Mouse (Mus musculus) heart, embryonic 12.5 days (tissue): ENCODE data around the gene 1190005I06Rik. TPM values are rescaled to one million over a fixed set of nuclear protein-coding genes. Genes with fewer than 3 reads are reported as not detected.
A peak's percentile ranks its signal among the peaks of the same experiment; 100 is the strongest.

Experiments
- ATAC-seq: fragments of 200-750 bp; cut with Nextera tagmentation; 2 replicates; pipeline ENCODE4 v1.8.0; 2017; ENCODE audit warnings: moderate TSS enrichment, moderate library complexity; ENCODE audit not compliant: insufficient number of reproducible peaks, low FRiP score
- H3K27ac ChIP-seq: fragments of 300-500 bp; sonication (generic); 2 replicates; pipeline ENCODE4 v1.5.1; 2016; ENCODE audit warnings: mild to moderate bottlenecking, moderate library complexity; ENCODE audit not compliant: poor library complexity, severe bottlenecking
- H3K27me3 ChIP-seq: fragments of 300-500 bp; sonication (generic); replicated peaks from 2 replicates; pipeline ENCODE4 v1.6.1; 2016; ENCODE audit warnings: mild to moderate bottlenecking, moderate library complexity
- H3K36me3 ChIP-seq: fragments of 300-500 bp; sonication (generic); 2 replicates; pipeline ENCODE4 v1.6.1; 2016; ENCODE audit warnings: mild to moderate bottlenecking, moderate library complexity
- H3K4me1 ChIP-seq: fragments of 300-500 bp; sonication (generic); replicated peaks from 2 replicates; pipeline ENCODE4 v1.6.1; 2016; ENCODE audit warnings: mild to moderate bottlenecking
- H3K4me2 ChIP-seq: fragments of 300-500 bp; sonication (generic); 2 replicates; pipeline ENCODE4 v1.6.1; 2016; ENCODE audit warnings: mild to moderate bottlenecking, moderate library complexity
- H3K4me3 ChIP-seq: fragments of 300-500 bp; sonication (generic); 2 replicates; pipeline ENCODE4 v1.5.1; 2016; ENCODE audit warnings: mild to moderate bottlenecking
- H3K9ac ChIP-seq: fragments of 300-500 bp; sonication (generic); 2 replicates; pipeline ENCODE4 v1.6.1; 2016; ENCODE audit warnings: mild to moderate bottlenecking, moderate library complexity
- H3K9me3 ChIP-seq: fragments of 300-500 bp; sonication (generic); replicated peaks from 2 replicates; pipeline ENCODE4 v1.6.1; 2016; ENCODE audit warnings: mild to moderate bottlenecking, moderate library complexity
- WGBS: fragments of 180-500 bp; shearing (Covaris S2); methylation state at CpG from one replicate; pipeline ENCODE4 v1.1.7; 2016; 5-methylcytosine and 5-hydroxymethylcytosine counted together
- polyA plus RNA-seq: library from polyadenylated mRNA; unstranded; fragments of >200 nt; fragmentation: Nextera tagmentation; extraction: Ambion mirVana; gene quantifications from 2 replicates; pipeline ENCODE4 v1.2.1, GENCODE M21; 2016

The 1190005I06Rik gene
- polyA plus RNA-seq, 1 experiment from 2014 or later: 6.7 TPM

- peak overlapping the region; percentile 10; the same call in 1 of the 2 replicates for H3K9ac ChIP-seq
- 32% methylated on average over 24 of the region's 24 CpGs for WGBS
- ATAC-seq: no peak
- peaks cover 6% of the 10 kb centered on the region; the same call in 1 of the 2 replicates for H3K27me3 ChIP-seq
- peak overlapping the region; percentile 51 for H3K4me2 ChIP-seq
- H3K4me3 ChIP-seq: no peak overlapping the region
- H3K36me3 ChIP-seq: no peaks in the 10 kb centered on the region
- no peaks in the 10 kb centered on the region; the same call in 1 of the 2 replicates for H3K9me3 ChIP-seq
- H3K27ac ChIP-seq: no peak overlapping the region
- peaks cover 12% of the 10 kb centered on the region for H3K4me1 ChIP-seq
Observed at GRCm38 (mm10) chr8:120598579-120598978, 48.9 kb downstream of the 1190005I06Rik start.

GRCm38 (mm10) chr8:120595963-120596362, 51.5 kb downstream of the 1190005I06Rik start:
- Histone ChIP-seq H3K27ac (no peak overlapping the region), H3K9me3 (no peaks in the 10 kb centered on the region; the same call in 1 of the 2 replicates), H3K4me3 (no peak overlapping the region), H3K27me3 (peaks cover 6% of the 10 kb centered on the region; the same call in 1 of the 2 replicates), H3K9ac (no peak overlapping the region), H3K36me3 (no peaks in the 10 kb centered on the region), H3K4me2 (no peak overlapping the region), H3K4me1 (peaks cover 16% of the 10 kb centered on the region)
- ATAC-seq: no peak
- 12% methylated on average over 5 of the region's 5 CpGs for WGBS

- ATAC-seq: no peak
- H3K4me3 ChIP-seq: no peak overlapping the region
- WGBS: 90% methylated on average over 5 of the region's 5 CpGs
- peaks cover 23% of the 10 kb centered on the region for H3K4me1 ChIP-seq
- no peak overlapping the region for H3K4me2 ChIP-seq
- H3K27me3 ChIP-seq: peaks cover 6% of the 10 kb centered on the region; the same call in 1 of the 2 replicates
- no peak overlapping the region for H3K9ac ChIP-seq
- H3K27ac ChIP-seq: no peak overlapping the region
- H3K9me3 ChIP-seq: no peaks in the 10 kb centered on the region; the same call in 1 of the 2 replicates
- no peaks in the 10 kb centered on the region for H3K36me3 ChIP-seq
Observed at GRCm38 (mm10) chr8:120594571-120594970, 52.9 kb downstream of the 1190005I06Rik start.

GRCm38 (mm10) chr8:120591587-120592292, 55.7 kb downstream of the 1190005I06Rik start:
- H3K36me3 ChIP-seq: peaks cover 6% of the 10 kb centered on the region
- no peaks in the 10 kb centered on the region; the same call in 1 of the 2 replicates for H3K9me3 ChIP-seq
- H3K27ac ChIP-seq: no peak overlapping the region
- ATAC-seq: no peak
- H3K4me1 ChIP-seq: peaks cover 32% of the 10 kb centered on the region
- no peaks in the 10 kb centered on the region for H3K27me3 ChIP-seq
- no peak overlapping the region for H3K4me2 ChIP-seq
- H3K9ac ChIP-seq: 0 out of 2 replicates have a peak overlapping the region, but pooled peaks have one; percentile 15
- no peak overlapping the region for H3K4me3 ChIP-seq
- WGBS: 74% methylated on average over 10 of the region's 10 CpGs

GRCm38 (mm10) chr8:120589921-120590320, 57.5 kb downstream of the 1190005I06Rik start:
- Histone ChIP-seq H3K4me1 (peaks cover 32% of the 10 kb centered on the region), H3K4me2 (peak overlapping the region; percentile 72), H3K36me3 (peaks cover 22% of the 10 kb centered on the region), H3K27ac (peak overlapping the region; percentile 80), H3K9ac (peak overlapping the region; percentile 47; the same call in 1 of the 2 replicates), H3K4me3 (peak overlapping the region; percentile 46), H3K27me3 (no peaks in the 10 kb centered on the region), H3K9me3 (no peaks in the 10 kb centered on the region; the same call in 1 of the 2 replicates)
- no peak for ATAC-seq
- WGBS: 42% methylated on average over 2 of the region's 2 CpGs

GRCm38 (mm10) chr8:120588908-120589771, 58.3 kb downstream of the 1190005I06Rik start, which contains the start of gene Gins2:
Gene Gins2, minus strand, starts transcription at chr8:120589304.
- Histone ChIP-seq H3K27ac (peak within 1 kb of the TSS; percentile 80), H3K9me3 (no peaks in the 10 kb centered on the region), H3K9ac (peak within 1 kb of the TSS; percentile 75), H3K4me1 (peaks cover 32% of the 10 kb centered on the region), H3K36me3 (peaks cover 27% of the 10 kb centered on the region), H3K27me3 (no peaks in the 10 kb centered on the region), H3K4me2 (peak within 1 kb of the TSS; percentile 82), H3K4me3 (peak within 1 kb of the TSS; percentile 62)
- ATAC-seq: peak; percentile 97
- WGBS: under 1% methylated on average over 67 of the region's 67 CpGs

- H3K4me1 ChIP-seq: peaks cover 34% of the 10 kb centered on the region
- no peak overlapping the region for H3K9ac ChIP-seq
- H3K4me2 ChIP-seq: no peak overlapping the region
- no peaks in the 10 kb centered on the region for H3K27me3 ChIP-seq
- peaks cover 54% of the 10 kb centered on the region for H3K36me3 ChIP-seq
- WGBS: 85% methylated on average over 10 of the region's 10 CpGs
- H3K4me3 ChIP-seq: no peak overlapping the region
- ATAC-seq: no peak
- H3K9me3 ChIP-seq: no peaks in the 10 kb centered on the region
- H3K27ac ChIP-seq: no peak overlapping the region
Observed at GRCm38 (mm10) chr8:120585521-120585920, 61.9 kb downstream of the 1190005I06Rik start.

GRCm38 (mm10) chr8:120581811-120582210, 65.6 kb downstream of the 1190005I06Rik start:
- Histone ChIP-seq H3K4me1 (peaks cover 11% of the 10 kb centered on the region; the same call in 1 of the 2 replicates), H3K4me3 (no peak overlapping the region)
- WGBS: 81% methylated on average over 8 of the region's 8 CpGs

GRCm38 (mm10) chr8:120581329-120581728, 66.1 kb downstream of the 1190005I06Rik start:
- no peaks in the 10 kb centered on the region for H3K27me3 ChIP-seq
- 90% methylated on average over 12 of the region's 12 CpGs for WGBS
- H3K9ac ChIP-seq: no peak overlapping the region
- H3K4me1 ChIP-seq: peaks cover 16% of the 10 kb centered on the region; the same call in 1 of the 2 replicates
- no peak overlapping the region for H3K4me3 ChIP-seq
- no peak for ATAC-seq
- no peak overlapping the region for H3K27ac ChIP-seq
- H3K4me2 ChIP-seq: no peak overlapping the region
- H3K9me3 ChIP-seq: no peaks in the 10 kb centered on the region
- H3K36me3 ChIP-seq: peaks cover 84% of the 10 kb centered on the region

More at GRCm38 (mm10) chr8:120581811-120582210, 65.6 kb downstream of the 1190005I06Rik start:
- no peaks in the 10 kb centered on the region for H3K27me3 ChIP-seq
- no peak overlapping the region for H3K9ac ChIP-seq
- no peak overlapping the region for H3K27ac ChIP-seq
- no peak for ATAC-seq
- no peak overlapping the region for H3K4me2 ChIP-seq
- H3K36me3 ChIP-seq: peaks cover 84% of the 10 kb centered on the region
- no peaks in the 10 kb centered on the region for H3K9me3 ChIP-seq

GRCm38 (mm10) chr8:120580336-120581000, 67.0 kb downstream of the 1190005I06Rik start:
- Histone ChIP-seq H3K36me3 (peaks cover 87% of the 10 kb centered on the region), H3K9ac (no peak overlapping the region), H3K4me3 (no peak overlapping the region), H3K4me1 (peaks cover 24% of the 10 kb centered on the region), H3K4me2 (no peak overlapping the region), H3K27me3 (no peaks in the 10 kb centered on the region), H3K9me3 (no peaks in the 10 kb centered on the region), H3K27ac (no peak overlapping the region)
- no peak for ATAC-seq
- WGBS: 82% methylated on average over 8 of the region's 8 CpGs
